Mouse (Mus musculus) neural tube, embryonic 13.5 days (tissue): ENCODE data around the gene Slc16a9. TPM values are rescaled to one million over a fixed set of nuclear protein-coding genes. Genes with fewer than 3 reads are reported as not detected.

Experiments
- ATAC-seq: fragments of 200-750 bp; cut with Nextera tagmentation; 2 replicates; pipeline ENCODE4 v1.8.0; 2017; ENCODE audit warnings: low read depth, mild to moderate bottlenecking, moderate TSS enrichment, moderate library complexity
- H3K27ac ChIP-seq: fragments of 300-500 bp; sonication (generic); replicated peaks from 2 replicates; pipeline ENCODE4 v1.5.1; 2015; ENCODE audit warnings: moderate library complexity, mild to moderate bottlenecking, inconsistent platforms
- H3K27me3 ChIP-seq: fragments of 300-500 bp; sonication (generic); 2 replicates; pipeline ENCODE4 v1.6.1; 2015; ENCODE audit warnings: mild to moderate bottlenecking, inconsistent platforms
- H3K36me3 ChIP-seq: fragments of 300-500 bp; sonication (generic); 2 replicates; pipeline ENCODE4 v1.6.1; 2015; ENCODE audit warnings: mild to moderate bottlenecking, inconsistent platforms
- H3K4me1 ChIP-seq: fragments of 300-500 bp; sonication (generic); replicated peaks from 2 replicates; pipeline ENCODE4 v1.6.1; 2015; ENCODE audit warnings: inconsistent platforms
- H3K4me2 ChIP-seq: fragments of 300-500 bp; sonication (generic); 2 replicates; pipeline ENCODE4 v1.6.1; 2015; ENCODE audit warnings: inconsistent platforms, mild to moderate bottlenecking, moderate library complexity
- H3K4me3 ChIP-seq: fragments of 300-500 bp; sonication (generic); 2 replicates; pipeline ENCODE4 v1.5.1; 2015; ENCODE audit warnings: mild to moderate bottlenecking, inconsistent platforms
- H3K9ac ChIP-seq: fragments of 300-500 bp; sonication (generic); 2 replicates; pipeline ENCODE4 v1.6.1; 2015; ENCODE audit warnings: moderate library complexity, mild to moderate bottlenecking, inconsistent platforms
- H3K9me3 ChIP-seq: fragments of 300-500 bp; sonication (generic); 2 replicates; pipeline ENCODE4 v1.6.1; 2016; ENCODE audit warnings: inconsistent platforms
- WGBS: fragments of 180-500 bp; shearing (Covaris S2); methylation state at CpG from one replicate; pipeline ENCODE4 v1.1.7; 2015; 5-methylcytosine and 5-hydroxymethylcytosine counted together
- polyA plus RNA-seq: library from polyadenylated mRNA; unstranded; fragments of >200 nt; fragmentation: Nextera tagmentation; extraction: Ambion mirVana; gene quantifications from 2 replicates; pipeline ENCODE4 v1.2.1, GENCODE M21; 2015

Slc16a9 gene
- polyA plus RNA-seq, 1 experiment from 2014 or later, result 1.0 TPM

GRCm38 (mm10) chr10:70288406-70289327 lies 43.8 kb downstream of the Slc16a9 start:
- H3K27ac ChIP-seq, result peak overlapping the region; percentile 19
- peak; percentile 48; the same call in 1 of the 2 replicates for ATAC-seq
- WGBS, result 62% methylated on average over 14 of the region's 14 CpGs

DNA sequence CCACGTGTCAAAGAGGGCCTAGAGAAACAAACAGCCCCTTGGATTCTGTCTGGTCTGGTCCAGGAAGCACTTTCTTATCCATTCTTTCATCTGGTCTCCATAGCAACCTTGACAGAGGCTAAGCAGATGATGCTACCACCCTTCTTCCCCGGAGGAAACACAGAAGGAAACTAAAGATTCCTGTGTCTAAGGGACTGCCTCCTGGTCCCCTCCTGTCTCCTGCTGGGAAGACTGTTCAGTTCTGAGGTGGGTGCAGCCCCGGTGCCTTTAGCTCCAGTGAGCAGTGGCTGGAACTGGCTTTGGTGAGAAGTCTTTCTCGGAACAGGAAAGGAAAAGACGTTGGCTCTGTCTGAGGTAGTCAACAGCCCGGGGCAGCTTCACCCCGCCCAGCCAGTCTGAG lies 47.1 kb downstream of the Slc16a9 start:
- H3K27ac ChIP-seq, result no peak overlapping the region
- no peak for ATAC-seq
- WGBS, result 42% methylated on average over 7 of the region's 7 CpGs
- no peak overlapping the region for H3K9ac ChIP-seq
- no peaks in the 10 kb centered on the region for H3K27me3 ChIP-seq
- no peaks in the 10 kb centered on the region for H3K9me3 ChIP-seq
- no peak overlapping the region for H3K4me2 ChIP-seq
- H3K36me3 ChIP-seq, result no peaks in the 10 kb centered on the region
- peaks cover 31% of the 10 kb centered on the region for H3K4me1 ChIP-seq
- no peak overlapping the region for H3K4me3 ChIP-seq

More at GRCm38 (mm10) chr10:70288406-70289327, 43.8 kb downstream of the Slc16a9 start:
- Histone ChIP-seq H3K9me3 (no peaks in the 10 kb centered on the region), H3K36me3 (no peaks in the 10 kb centered on the region), H3K27me3 (no peaks in the 10 kb centered on the region), H3K4me2 (no peak overlapping the region), H3K4me1 (peaks cover 27% of the 10 kb centered on the region), H3K4me3 (no peak overlapping the region), H3K9ac (no peak overlapping the region)

GRCm38 (mm10) chr10:70294094-70294493 lies 49.2 kb downstream of the Slc16a9 start:
- H3K4me3 ChIP-seq, result no peak overlapping the region
- no peaks in the 10 kb centered on the region for H3K9me3 ChIP-seq
- no peaks in the 10 kb centered on the region for H3K36me3 ChIP-seq
- no peak overlapping the region for H3K4me2 ChIP-seq
- peaks cover 10% of the 10 kb centered on the region; the same call in 1 of the 2 replicates for H3K4me1 ChIP-seq
- ATAC-seq, result no peak
- 0 out of 2 replicates have a peak, but pooled peaks cover 3% of the 10 kb centered on the region for H3K27me3 ChIP-seq
- no peak overlapping the region for H3K9ac ChIP-seq
- WGBS, result 55% methylated on average over 8 of the region's 8 CpGs
- no peak overlapping the region for H3K27ac ChIP-seq

- H3K36me3 ChIP-seq, result no peaks in the 10 kb centered on the region
- no peak overlapping the region for H3K9ac ChIP-seq
- no peak overlapping the region for H3K4me3 ChIP-seq
- ATAC-seq, result peak; percentile 88
- H3K27ac ChIP-seq, result no peak overlapping the region
- no peaks in the 10 kb centered on the region for H3K9me3 ChIP-seq
- 9% methylated on average over 20 of the region's 20 CpGs for WGBS
- H3K4me2 ChIP-seq, result peak overlapping the region; percentile 23; the same call in 1 of the 2 replicates
- H3K4me1 ChIP-seq, result peaks cover 10% of the 10 kb centered on the region; the same call in 1 of the 2 replicates
- 0 out of 2 replicates have a peak, but pooled peaks cover 3% of the 10 kb centered on the region for H3K27me3 ChIP-seq
Observed at GRCm38 (mm10) chr10:70296531-70297366, 51.8 kb downstream of the Slc16a9 start.

DNA sequence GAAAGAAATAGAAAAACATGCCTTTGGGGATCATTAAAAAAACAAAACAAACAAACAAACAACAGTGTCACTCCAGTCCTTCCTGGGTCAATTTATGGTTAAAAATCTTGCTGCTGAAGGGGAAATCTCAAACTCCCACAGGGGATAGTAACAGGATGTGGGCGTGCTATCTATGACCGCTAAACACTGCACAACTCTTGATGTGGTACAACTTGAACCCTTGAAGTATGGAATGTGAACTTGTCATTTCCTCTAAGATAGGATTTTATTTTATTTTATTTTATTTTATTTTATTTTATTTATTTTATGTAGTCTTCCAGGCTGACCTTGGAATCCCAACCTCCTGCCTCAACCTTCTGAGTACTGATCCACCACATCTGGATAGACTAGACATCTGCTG lies 54.2 kb downstream of the Slc16a9 start:
- Histone ChIP-seq H3K9ac (no peak overlapping the region), H3K36me3 (no peaks in the 10 kb centered on the region), H3K27ac (no peak overlapping the region), H3K27me3 (0 out of 2 replicates have a peak, but pooled peaks cover 3% of the 10 kb centered on the region), H3K9me3 (no peaks in the 10 kb centered on the region), H3K4me2 (no peak overlapping the region), H3K4me3 (no peak overlapping the region), H3K4me1 (0 out of 2 replicates have a peak, but pooled peaks cover 4% of the 10 kb centered on the region)
- no peak for ATAC-seq
- 78% methylated on average over 2 of the region's 2 CpGs for WGBS

DNA sequence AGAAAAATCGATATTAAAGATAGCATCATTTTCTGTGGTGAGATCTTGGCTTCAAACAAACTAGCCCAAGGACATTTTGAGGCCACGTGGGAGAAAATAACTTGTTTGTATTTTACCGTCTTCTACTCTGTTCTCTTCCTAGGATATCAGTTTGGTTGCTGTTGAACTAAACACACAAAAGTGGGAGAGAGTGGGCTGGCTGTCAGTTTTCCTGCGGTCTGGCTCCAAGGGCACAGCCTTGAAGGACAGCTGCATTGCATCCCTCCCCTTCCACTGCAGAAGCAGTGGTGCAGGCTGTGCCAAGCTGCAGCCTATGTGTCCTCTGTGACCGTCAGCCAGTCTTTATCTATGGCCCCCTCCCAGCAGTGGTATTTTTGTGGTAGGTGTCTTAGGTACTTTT lies 54.8 kb downstream of the Slc16a9 start:
- 62% methylated on average over 5 of the region's 5 CpGs for WGBS
- ATAC-seq, result no peak

DNA sequence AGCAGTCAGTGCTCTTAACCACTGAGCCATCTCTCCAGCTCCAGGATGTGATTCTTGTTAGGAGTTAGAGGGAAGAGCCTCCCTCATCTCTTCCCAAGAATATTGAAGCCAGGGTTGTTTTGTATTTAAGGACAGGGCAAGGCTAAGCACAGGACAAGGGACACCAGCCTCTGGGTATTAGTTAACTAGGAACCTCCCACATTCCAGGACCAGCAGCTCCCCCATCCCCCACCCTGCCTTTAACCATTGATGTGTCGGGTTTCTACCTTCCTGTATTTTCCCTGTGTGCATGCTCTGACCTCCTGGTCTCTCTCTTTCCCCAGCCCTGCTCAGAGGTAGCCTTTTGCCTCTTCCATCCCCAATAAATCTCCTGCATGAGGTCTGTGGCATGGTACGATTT lies 56.3 kb downstream of the Slc16a9 start:
- Histone ChIP-seq H3K36me3 (no peaks in the 10 kb centered on the region), H3K4me3 (no peak overlapping the region), H3K4me2 (no peak overlapping the region), H3K9me3 (no peaks in the 10 kb centered on the region), H3K27me3 (0 out of 2 replicates have a peak, but pooled peaks cover 3% of the 10 kb centered on the region), H3K27ac (no peak overlapping the region), H3K9ac (no peak overlapping the region), H3K4me1 (0 out of 2 replicates have a peak, but pooled peaks cover 4% of the 10 kb centered on the region)
- 48% methylated on average over 2 of the region's 2 CpGs for WGBS
- no peak for ATAC-seq

More for the DNA sequence above, 54.8 kb downstream of the Slc16a9 start:
- Histone ChIP-seq H3K9ac (no peak overlapping the region), H3K36me3 (no peaks in the 10 kb centered on the region), H3K4me3 (no peak overlapping the region), H3K27me3 (0 out of 2 replicates have a peak, but pooled peaks cover 3% of the 10 kb centered on the region), H3K4me2 (no peak overlapping the region), H3K9me3 (no peaks in the 10 kb centered on the region), H3K27ac (no peak overlapping the region), H3K4me1 (0 out of 2 replicates have a peak, but pooled peaks cover 4% of the 10 kb centered on the region)

DNA sequence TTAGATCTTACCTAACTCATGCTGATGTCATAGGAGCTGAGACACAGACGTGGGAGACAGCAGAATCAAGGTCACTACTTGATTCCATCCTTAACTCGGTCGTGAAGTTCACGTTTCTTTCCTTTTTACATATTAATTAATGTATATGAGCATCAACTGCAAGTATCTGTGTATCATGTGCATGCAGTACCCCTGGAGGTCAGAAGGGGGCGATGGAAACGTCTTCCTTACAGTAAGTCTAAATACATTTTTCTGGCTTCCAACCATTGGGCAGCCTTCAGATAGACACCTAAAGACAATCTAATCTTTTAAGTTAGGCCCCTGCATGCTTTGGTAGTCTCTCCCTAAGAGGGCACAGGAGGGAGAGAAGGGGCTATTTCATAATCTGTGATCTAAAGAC lies 58.3 kb downstream of the Slc16a9 start:
- WGBS, result 83% methylated on average over 6 of the region's 6 CpGs
- ATAC-seq, result no peak
- Histone ChIP-seq H3K9me3 (no peaks in the 10 kb centered on the region), H3K4me3 (no peak overlapping the region), H3K9ac (no peak overlapping the region), H3K27ac (no peak overlapping the region), H3K4me1 (no peaks in the 10 kb centered on the region), H3K4me2 (no peak overlapping the region), H3K27me3 (no peaks in the 10 kb centered on the region), H3K36me3 (no peaks in the 10 kb centered on the region)

DNA sequence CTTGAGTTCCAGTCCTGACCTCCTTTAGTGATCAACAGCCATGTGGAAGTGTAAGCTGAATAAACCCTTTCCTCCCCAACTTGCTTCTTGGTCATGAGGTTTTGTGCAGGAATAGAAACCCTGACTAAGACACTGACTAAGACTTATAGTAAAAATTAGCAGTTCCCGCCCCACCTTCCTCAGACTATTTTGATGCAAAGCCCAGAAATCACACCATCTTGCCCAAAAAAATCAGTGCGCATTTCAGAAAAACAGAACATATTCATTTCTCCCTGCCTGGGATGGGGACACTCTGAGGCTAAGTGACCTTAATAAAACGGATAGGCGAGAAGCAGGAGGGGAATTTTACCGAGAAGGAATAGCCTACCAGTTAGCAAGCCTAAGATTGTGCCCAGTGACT lies 60.8 kb downstream of the Slc16a9 start:
- WGBS, result 77% methylated on average over 5 of the region's 5 CpGs
- H3K9ac ChIP-seq, result no peak overlapping the region
- ATAC-seq, result no peak

DNA sequence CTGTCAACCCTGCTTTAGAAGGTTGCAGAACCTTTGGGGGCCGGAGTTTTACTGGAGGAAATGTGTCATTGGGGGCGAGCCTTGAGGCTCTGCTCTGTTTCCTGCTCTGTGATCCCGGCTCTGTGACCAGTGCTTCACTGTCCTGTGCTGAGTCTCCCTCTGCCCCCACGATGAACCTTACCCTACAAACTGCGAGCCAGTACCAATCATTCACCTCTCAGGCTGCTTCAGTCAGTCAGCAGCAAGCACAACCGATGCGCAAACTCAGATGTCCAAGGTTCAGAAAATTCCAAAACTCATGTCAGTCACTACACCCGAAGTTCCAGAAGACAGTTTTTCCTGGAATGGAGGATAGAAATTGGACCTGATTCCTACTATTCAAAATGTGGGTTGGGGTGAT lies 64.5 kb downstream of the Slc16a9 start:
- H3K4me1 ChIP-seq, result 0 out of 2 replicates have a peak, but pooled peaks cover 9% of the 10 kb centered on the region
- H3K4me2 ChIP-seq, result no peak overlapping the region
- no peak for ATAC-seq
- no peak overlapping the region for H3K4me3 ChIP-seq
- WGBS, result 93% methylated on average over 8 of the region's 8 CpGs
- no peak overlapping the region for H3K9ac ChIP-seq
- 0 out of 2 replicates have a peak, but pooled peaks cover 3% of the 10 kb centered on the region for H3K9me3 ChIP-seq
- no peaks in the 10 kb centered on the region for H3K27me3 ChIP-seq
- H3K36me3 ChIP-seq, result no peaks in the 10 kb centered on the region
- no peak overlapping the region for H3K27ac ChIP-seq

More for the DNA sequence above, 60.8 kb downstream of the Slc16a9 start:
- no peaks in the 10 kb centered on the region for H3K27me3 ChIP-seq
- H3K4me1 ChIP-seq, result no peaks in the 10 kb centered on the region
- no peak overlapping the region for H3K4me2 ChIP-seq
- H3K9me3 ChIP-seq, result 0 out of 2 replicates have a peak, but pooled peaks cover 3% of the 10 kb centered on the region
- H3K36me3 ChIP-seq, result no peaks in the 10 kb centered on the region
- no peak overlapping the region for H3K4me3 ChIP-seq
- no peak overlapping the region for H3K27ac ChIP-seq

GRCm38 (mm10) chr10:70310646-70311045 lies 65.7 kb downstream of the Slc16a9 start:
- no peak overlapping the region for H3K27ac ChIP-seq
- H3K36me3 ChIP-seq, result no peaks in the 10 kb centered on the region
- no peaks in the 10 kb centered on the region for H3K27me3 ChIP-seq
- ATAC-seq, result no peak
- no peak overlapping the region for H3K4me2 ChIP-seq
- WGBS, result 87% methylated on average over 5 of the region's 5 CpGs
- 0 out of 2 replicates have a peak, but pooled peaks cover 3% of the 10 kb centered on the region for H3K9me3 ChIP-seq
- no peak overlapping the region for H3K9ac ChIP-seq
- H3K4me1 ChIP-seq, result 0 out of 2 replicates have a peak, but pooled peaks cover 9% of the 10 kb centered on the region
- H3K4me3 ChIP-seq, result no peak overlapping the region
